Mouse (Mus musculus): ENCODE data around the gene Tmem201.

- TF ChIP-seq MEF2A (IDR thresholded peaks at IDR 0.05; ENCODE audit: borderline replicate concordance, low read depth, low read length): no peak
- no peak for TF ChIP-seq POLR2A (IDR thresholded peaks at IDR 0.05; ENCODE audit: low read depth, low read length)
- TF ChIP-seq MAX (IDR thresholded peaks at IDR 0.05; ENCODE audit: low read length): no peak
- no peak for TF ChIP-seq CTCF (conservative IDR thresholded peaks at IDR 0.05 in 1 of 2, IDR thresholded peaks at IDR 0.05 in 1 of 2; ENCODE audit: low read depth in 2 of 2, low read length in 2 of 2)
- TF ChIP-seq E2F4 (IDR thresholded peaks at IDR 0.05; ENCODE audit: insufficient replicate concordance, low read depth, low read length): no peak
- no peak for TF ChIP-seq EP300 (IDR thresholded peaks at IDR 0.05; ENCODE audit: low read length)
- TF ChIP-seq IRF4 (IDR thresholded peaks at IDR 0.05; ENCODE audit: low read depth, low read length): no peak
- no peak for TF ChIP-seq ZMIZ1 (IDR thresholded peaks at IDR 0.05; ENCODE audit: low read depth, low read length)
- no peak for TF ChIP-seq USF1 (IDR thresholded peaks at IDR 0.05; ENCODE audit: low read depth, low read length)
- no peak for TF ChIP-seq HCFC1 (IDR thresholded peaks at IDR 0.05; ENCODE audit: low read depth, low read length)
- no peak for TF ChIP-seq RCOR1 (conservative IDR thresholded peaks at IDR 0.05; ENCODE audit: low read depth, low read length)
- TF ChIP-seq MAFK (IDR thresholded peaks at IDR 0.05; ENCODE audit: insufficient replicate concordance, low read length): no peak
Observed at GRCm38 (mm10) chr4:149750671-149751070, 12.8 kb upstream of the Tmem201 start.
